Mouse (Mus musculus) liver, embryonic 14.5 days (tissue): ENCODE measurements around the gene Uqcrh. TPM values are rescaled to one million over a fixed set of nuclear protein-coding genes. Genes with fewer than 3 reads are reported as not detected.

ENCODE experiments used
- ATAC-seq: fragments of 200-750 bp; cut with Nextera tagmentation; 2 replicates; pipeline ENCODE4 v1.8.0; 2017; ENCODE audit warnings: moderate number of reproducible peaks, mild to moderate bottlenecking, moderate library complexity; ENCODE audit not compliant: insufficient read depth
- DNase-seq, 3 experiments: peaks; one replicate each; pipeline ENCODE4 v3.0.0-alpha.2; 2012 to 2013; ENCODE audit warnings: low read depth in 3 of 3, low spot score in 3 of 3
- H3K27ac ChIP-seq: fragments of 300-500 bp; sonication (generic); 2 replicates; pipeline ENCODE4 v1.5.1; 2014; ENCODE audit warnings: moderate library complexity, mild to moderate bottlenecking, control low read depth, inconsistent platforms
- H3K27me3 ChIP-seq: fragments of 300-500 bp; sonication (generic); 2 replicates; pipeline ENCODE4 v1.6.1; 2014; ENCODE audit warnings: mild to moderate bottlenecking, low read length, moderate library complexity; ENCODE audit not compliant: control insufficient read depth, insufficient read depth
- H3K36me3 ChIP-seq: fragments of 300-500 bp; sonication (generic); replicated peaks from 2 replicates; pipeline ENCODE4 v1.6.1; 2014; ENCODE audit warnings: low read depth; ENCODE audit not compliant: control insufficient read depth, insufficient read depth
- H3K4me1 ChIP-seq, 2 experiments: fragments of 200-500 bp in 1 of 2; fragments of 300-500 bp in 1 of 2; sonication (generic) in 1 of 2; replicated peaks; 2 replicates each; pipeline ENCODE4 v1.6.1; 2012 to 2014; ENCODE audit warnings: antibody characterized with exemption in 1 of 2, inconsistent platforms in 1 of 2, low read length in 1 of 2; ENCODE audit not compliant: control insufficient read depth in 2 of 2, insufficient read depth in 2 of 2
- H3K4me2 ChIP-seq: fragments of 300-500 bp; sonication (generic); 2 replicates; pipeline ENCODE4 v1.6.1; 2014; ENCODE audit warnings: low read depth, mild to moderate bottlenecking, control low read depth, moderate library complexity
- H3K4me3 ChIP-seq, 2 experiments: fragments of 200-500 bp in 1 of 2; fragments of 300-500 bp in 1 of 2; sonication (generic) in 1 of 2; 2 replicates each; pipeline ENCODE4 v1.5.1; 2012 to 2014; ENCODE audit warnings: low read depth in 2 of 2, low read length in 2 of 2, mild to moderate bottlenecking in 2 of 2, control low read depth in 1 of 2, inconsistent platforms in 1 of 2, moderate library complexity in 1 of 2; ENCODE audit not compliant: insufficient read depth in 1 of 2
- H3K9ac ChIP-seq: fragments of 300-500 bp; sonication (generic); replicated peaks from 2 replicates; pipeline ENCODE4 v1.6.1; 2014; ENCODE audit warnings: mild to moderate bottlenecking, control low read depth, moderate library complexity
- H3K9me3 ChIP-seq: fragments of 300-500 bp; sonication (generic); 2 replicates; pipeline ENCODE4 v1.6.1; 2016; ENCODE audit warnings: low read length, mixed read lengths; ENCODE audit not compliant: control insufficient read depth
- CTCF ChIP-seq: IDR thresholded peaks from 2 replicates; pipeline ENCODE4 v1.5.1; 2016; ENCODE audit warnings: antibody characterized with exemption, low read depth, control low read depth
- EP300 ChIP-seq: IDR thresholded peaks from 2 replicates; pipeline ENCODE4 v1.6.1; 2016; ENCODE audit warnings: antibody characterized with exemption, low read depth
- WGBS: fragments of 180-500 bp; shearing (Covaris S2); extraction: QIAGEN DNeasy Blood & Tissue Kit; methylation state at CpG from one replicate; pipeline ENCODE4 v1.1.7; 2014; ENCODE audit not compliant: insufficient replicate concordance; 5-methylcytosine and 5-hydroxymethylcytosine counted together
- polyA plus RNA-seq, 2 experiments: library from polyadenylated mRNA; depleted of rRNA in 1 of 2; stranded (reverse) in 1 of 2; unstranded in 1 of 2; fragments of >200 nt; fragmentation: Nextera tagmentation in 1 of 2; extraction: Ambion mirVana in 1 of 2; gene quantifications; 2 replicates each; pipeline versions ENCODE4 v1.2.1 to v1.2.3; 2012 to 2014

Uqcrh gene
- polyA plus RNA-seq, 2 experiments: 298 to 426 TPM

DNA sequence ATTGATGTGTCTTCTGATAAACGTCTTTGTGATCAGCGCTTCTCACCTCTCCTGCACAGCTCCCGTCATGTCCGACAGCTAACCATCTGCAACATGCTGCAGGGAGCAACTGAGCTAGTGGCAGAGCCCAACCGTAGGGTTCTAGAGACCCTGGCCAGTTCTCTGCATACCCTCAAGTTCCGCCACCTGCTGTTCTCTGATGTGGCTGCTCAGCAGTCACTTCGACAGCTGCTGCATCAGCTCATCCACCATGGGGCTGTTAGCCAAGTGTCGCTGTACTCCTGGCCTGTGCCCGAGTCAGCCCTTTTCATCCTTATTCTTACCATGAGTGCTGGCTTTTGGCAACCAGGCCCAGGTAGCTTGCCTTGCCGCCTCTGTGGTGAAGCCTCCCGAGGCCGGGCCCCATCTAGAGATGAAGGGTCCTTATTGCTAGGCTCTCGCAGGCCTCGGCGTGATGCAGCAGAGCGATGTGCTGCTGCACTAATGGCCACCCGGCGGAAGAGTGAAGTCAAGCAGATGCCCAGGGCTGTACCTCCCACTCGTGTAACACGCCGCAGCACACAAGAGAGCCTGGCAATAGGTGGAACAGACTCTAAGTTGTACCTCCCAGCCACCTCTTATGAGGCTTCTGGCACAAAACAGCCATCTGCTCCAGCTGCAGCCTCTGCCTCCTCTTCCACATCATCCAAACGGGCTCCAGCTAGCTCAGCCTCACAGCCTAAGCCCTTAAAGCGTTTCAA lies 13.8 kb upstream of the Uqcrh start:
- no peak overlapping the region for H3K27ac ChIP-seq
- WGBS: 87% methylated on average over 23 of the region's 23 CpGs

DNA sequence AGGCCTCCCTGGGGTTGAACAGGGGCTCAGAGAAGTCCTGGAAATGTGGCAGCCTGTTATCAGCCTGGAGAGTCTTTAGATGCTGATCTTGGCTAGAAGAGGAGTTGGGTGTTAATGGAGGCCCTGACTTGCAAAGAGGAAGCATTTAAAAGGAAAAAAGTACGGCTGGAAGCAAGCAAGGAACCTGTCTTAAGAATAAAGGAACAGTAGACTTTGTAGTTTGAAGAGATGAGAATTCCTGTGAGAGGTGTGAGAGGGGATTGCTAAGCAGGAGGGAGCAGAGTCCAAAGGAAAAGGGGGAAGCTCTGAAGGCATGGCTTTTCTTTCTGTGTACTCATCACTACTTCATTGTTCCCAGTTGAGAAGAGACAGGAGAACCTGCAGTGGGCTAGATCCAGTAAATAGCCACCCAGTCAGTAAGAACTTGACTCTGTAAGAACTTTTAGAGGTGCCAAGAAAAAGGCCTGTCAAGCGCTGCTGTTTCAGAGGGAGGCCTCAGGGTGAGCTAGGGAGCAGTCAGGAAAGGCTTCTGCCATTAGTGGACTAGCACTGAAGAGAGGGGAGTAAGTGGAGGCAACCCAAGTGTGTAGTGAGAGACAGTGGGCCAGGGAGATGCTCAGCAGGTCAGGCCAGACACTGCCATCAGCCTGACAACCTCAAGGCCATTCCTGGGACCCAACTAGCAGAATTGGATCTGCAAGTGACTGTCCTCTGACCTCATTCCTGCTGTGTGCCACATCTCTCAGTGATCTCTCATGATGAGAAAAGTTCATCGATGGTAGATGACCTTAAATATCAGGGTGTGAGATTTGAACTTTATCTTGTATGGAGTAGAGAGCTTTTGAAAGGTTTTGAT lies 2.6 kb upstream of the Uqcrh start:
- DNase-seq (no peak), ATAC-seq (no peak)
- 35% methylated on average over 3 of the region's 3 CpGs for WGBS
- TF ChIP-seq CTCF (peak; percentile 8; the same call in 1 of the 2 replicates), EP300 (no peak)
- Histone ChIP-seq H3K9me3 (no peaks in the 10 kb centered on the region), H3K27ac (peak overlapping the region; percentile 75), H3K4me2 (peak overlapping the region; percentile 94), H3K36me3 (peaks cover 20% of the 10 kb centered on the region), H3K4me3 (peak overlapping the region; percentile 77 to 84), H3K27me3 (no peaks in the 10 kb centered on the region), H3K9ac (peak overlapping the region; percentile 98), H3K4me1 (peaks cover 20 to 21% of the 10 kb centered on the region in 2 experiments)

More for the DNA sequence above, 13.8 kb upstream of the Uqcrh start:
- Histone ChIP-seq H3K4me1 (no peaks in the 10 kb centered on the region), H3K4me3 (no peak overlapping the region), H3K9me3 (no peaks in the 10 kb centered on the region), H3K36me3 (peaks cover 26% of the 10 kb centered on the region), H3K9ac (no peak overlapping the region), H3K27me3 (no peaks in the 10 kb centered on the region), H3K4me2 (no peak overlapping the region)
- DNase-seq (no peak), ATAC-seq (no peak)
- no peak for TF ChIP-seq EP300
- TF ChIP-seq CTCF: no peak

DNA sequence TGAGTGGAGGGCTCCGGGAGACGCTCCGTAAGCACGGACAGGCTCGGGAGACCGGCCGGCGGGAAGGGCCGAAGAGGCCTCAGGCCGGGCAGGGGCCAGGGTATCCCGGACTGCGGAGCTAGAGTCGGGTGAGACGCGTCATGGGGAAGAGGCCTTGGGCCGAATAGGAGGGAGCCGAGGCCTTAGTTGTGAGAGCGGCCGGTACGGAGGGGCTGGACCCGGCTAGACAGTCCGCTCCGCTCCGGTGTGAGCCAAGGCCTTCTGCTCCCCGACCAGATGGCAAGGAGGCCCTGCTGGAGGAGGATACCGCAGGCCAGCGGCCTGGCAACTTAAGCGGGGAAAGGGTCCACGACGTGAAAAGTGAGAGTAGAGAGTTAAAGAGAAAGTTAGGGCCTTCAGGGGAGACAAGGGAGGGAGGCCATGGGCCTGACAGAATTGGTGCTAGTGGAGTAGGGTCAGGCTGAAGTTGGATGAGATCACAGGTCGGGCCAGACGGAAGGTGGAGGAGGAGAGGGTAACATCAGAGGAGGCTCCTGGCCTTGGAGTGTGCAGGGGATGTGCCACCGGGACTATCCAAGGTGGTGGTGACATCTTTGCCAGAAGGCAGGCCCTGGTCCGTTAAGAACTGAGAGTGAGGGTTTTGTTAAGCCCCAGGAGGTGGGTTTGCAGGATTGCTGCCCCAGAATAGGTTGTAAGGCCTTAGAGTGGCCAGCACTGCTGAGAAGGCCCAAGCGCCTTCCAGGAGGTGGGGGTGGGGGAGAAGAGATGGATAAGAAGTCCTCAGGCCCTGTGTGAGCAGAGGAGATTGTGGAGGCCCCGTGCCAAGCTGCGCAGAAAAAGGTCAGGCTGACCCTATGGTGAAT lies 1.7 kb upstream of the Uqcrh start:
- H3K4me1 ChIP-seq: peaks cover 20 to 21% of the 10 kb centered on the region in 2 experiments
- peak overlapping the region; percentile 98 for H3K9ac ChIP-seq
- H3K4me2 ChIP-seq: peak overlapping the region; percentile 94
- WGBS: under 1% methylated on average over 37 of the region's 37 CpGs
- H3K9me3 ChIP-seq: no peaks in the 10 kb centered on the region
- DNase-seq: no peak
- no peak for TF ChIP-seq EP300
- TF ChIP-seq CTCF: no peak
- peaks cover 19% of the 10 kb centered on the region for H3K36me3 ChIP-seq
- H3K27me3 ChIP-seq: no peaks in the 10 kb centered on the region
- ATAC-seq: peak; percentile 12
- peak overlapping the region; percentile 77 to 84 for H3K4me3 ChIP-seq
- peak overlapping the region; percentile 75 for H3K27ac ChIP-seq

DNA sequence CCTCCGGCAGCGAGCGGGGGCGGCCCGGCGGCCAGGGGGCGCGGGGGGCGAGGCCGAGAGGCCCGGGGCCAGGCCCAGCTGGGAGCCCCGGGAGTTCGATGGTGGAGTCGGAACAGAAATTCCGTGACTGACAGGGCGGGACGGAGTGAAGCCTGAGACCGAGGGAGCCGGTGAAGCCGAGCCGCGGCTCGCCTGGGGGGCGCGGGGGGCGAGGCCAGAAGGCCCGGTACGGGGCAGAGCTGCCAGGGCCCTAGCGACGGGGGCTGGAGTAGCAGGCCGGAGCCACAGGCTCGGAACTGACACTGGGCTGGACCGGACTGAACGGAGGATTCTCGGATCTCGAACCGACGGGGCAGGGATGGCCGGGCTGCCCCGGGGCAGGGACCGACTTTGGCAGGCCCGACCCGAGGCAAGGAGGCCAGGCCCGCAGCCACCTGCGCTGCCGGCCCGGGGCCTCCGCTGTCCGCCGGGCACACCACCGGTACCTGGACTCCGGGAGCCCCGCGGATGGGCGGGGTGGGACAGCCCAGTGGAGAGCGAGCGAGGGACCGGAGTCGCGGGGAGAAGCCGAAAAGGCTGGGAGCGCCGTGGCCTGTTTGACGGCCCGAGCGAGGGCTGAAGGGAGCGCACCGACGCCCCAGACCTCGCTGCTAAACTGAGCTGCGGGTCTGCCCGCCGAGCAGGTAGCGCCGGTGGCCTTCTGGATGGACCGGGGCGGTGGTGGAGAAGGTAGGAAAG lies 929 bp upstream of the Uqcrh start:
- peaks cover 20 to 21% of the 10 kb centered on the region in 2 experiments for H3K4me1 ChIP-seq
- ATAC-seq (peak; percentile 52), DNase-seq (peak in 1 of 3 experiments; percentile 38)
- no peaks in the 10 kb centered on the region for H3K27me3 ChIP-seq
- TF ChIP-seq CTCF (peak; percentile 36; the same call in 1 of the 2 replicates), EP300 (no peak)
- under 1% methylated on average over 77 of the region's 77 CpGs for WGBS
- H3K27ac ChIP-seq: peak overlapping the region; percentile 75
- peak overlapping the region; percentile 77 to 84 for H3K4me3 ChIP-seq
- no peaks in the 10 kb centered on the region for H3K9me3 ChIP-seq
- peak overlapping the region; percentile 94 for H3K4me2 ChIP-seq
- peaks cover 11% of the 10 kb centered on the region for H3K36me3 ChIP-seq
- H3K9ac ChIP-seq: peak overlapping the region; percentile 98
